Mouse (Mus musculus) left cerebral cortex, adult 18-20 months (tissue): ENCODE measurements around the gene Abcc9. TPM values are rescaled to one million over a fixed set of nuclear protein-coding genes. Genes with fewer than 3 reads are reported as not detected.

Source experiments
- DNase-seq, 2 experiments: peaks; one replicate each; pipeline ENCODE4 v3.0.0; 2021 to 2022; ENCODE audit warnings: low spot score in 2 of 2, mixed read lengths in 1 of 2
- total RNA-seq, 2 experiments: library from RNA; stranded (reverse); gene quantifications; 2 replicates each; pipeline ENCODE4 v1.2.3; 2021

The Abcc9 gene
- total RNA-seq, 2 experiments from 2014 or later = 3.0 to 4.7 TPM

- DNase-seq = no peak
Observed at GRCm38 (mm10) chr6:142555988-142556387, 146.1 kb downstream of the Abcc9 start.

- no peak for DNase-seq
Observed at GRCm38 (mm10) chr6:142551482-142551881, 150.6 kb downstream of the Abcc9 start.

GRCm38 (mm10) chr6:142550871-142551270 lies 151.2 kb downstream of the Abcc9 start:
- DNase-seq = no peak

- no peak for DNase-seq
Observed at GRCm38 (mm10) chr6:142548377-142548776, 153.7 kb downstream of the Abcc9 start.

GRCm38 (mm10) chr6:142545132-142545531 lies 157.0 kb downstream of the Abcc9 start:
- DNase-seq = no peak

GRCm38 (mm10) chr6:142543648-142544047 lies 158.5 kb downstream of the Abcc9 start:
- no peak for DNase-seq

- no peak for DNase-seq
Observed at GRCm38 (mm10) chr6:142542800-142543175, 159.3 kb downstream of the Abcc9 start.

- no peak for DNase-seq
Observed at GRCm38 (mm10) chr6:142542082-142542799, 159.9 kb downstream of the Abcc9 start.

- DNase-seq = no peak
Observed at GRCm38 (mm10) chr6:142540561-142541160, 161.5 kb downstream of the Abcc9 start.

GRCm38 (mm10) chr6:142540131-142540530 lies 162.0 kb downstream of the Abcc9 start:
- no peak for DNase-seq

GRCm38 (mm10) chr6:142538503-142538902 lies 163.6 kb downstream of the Abcc9 start:
- no peak for DNase-seq

Other genes with a start within 250 kb of the Abcc9 start
- not detected for gene Gys2, start 229.2 kb downstream of the Abcc9 start, total RNA-seq
- 100 to 1,000 TPM; 874 to 889 TPM for gene Ldhb, start 194.4 kb downstream of the Abcc9 start, total RNA-seq
- 1 to 10 TPM; 2.3 to 2.5 TPM for gene Kcnj8, start 130.7 kb downstream of the Abcc9 start, total RNA-seq
- gene Cmas, start 54.4 kb upstream of the Abcc9 start, total RNA-seq = 100 to 1,000 TPM; 115 to 116 TPM
- gene Sult6b2, start 102.2 kb upstream of the Abcc9 start, total RNA-seq = not detected